Mouse (Mus musculus) cerebellum, adult 2 months (tissue): ENCODE data around the gene Btn1a1. TPM values are rescaled to one million over a fixed set of nuclear protein-coding genes. Genes with fewer than 3 reads are reported as not detected.

Experiments
- DNase-seq, 2 experiments: peaks; one replicate each; pipeline ENCODE4 v3.0.0; 2021
- H3K27ac ChIP-seq: fragments of 200-500 bp; 2 replicates; pipeline ENCODE4 v1.5.1; 2012; ENCODE audit warnings: low read length, control low read depth, inconsistent platforms; ENCODE audit not compliant: insufficient read depth
- H3K27me3 ChIP-seq: fragments of 200-500 bp; 2 replicates; pipeline ENCODE4 v1.6.1; 2012; ENCODE audit warnings: inconsistent platforms, mild to moderate bottlenecking, low read length, moderate library complexity; ENCODE audit not compliant: control insufficient read depth, insufficient read depth
- H3K4me1 ChIP-seq: fragments of 200-500 bp; 2 replicates; pipeline ENCODE4 v1.6.1; 2011; ENCODE audit warnings: low read length; ENCODE audit not compliant: control insufficient read depth, insufficient read depth
- H3K4me3 ChIP-seq: fragments of 200-500 bp; replicated peaks from 2 replicates; pipeline ENCODE3; 2011; ENCODE audit warnings: mild to moderate bottlenecking, low read depth, low read length, control low read depth; ENCODE audit not compliant: insufficient read depth
- CTCF ChIP-seq: fragments of 200-500 bp; IDR thresholded peaks from 2 replicates; pipeline ENCODE4 v1.5.1; 2011; ENCODE audit warnings: low read depth, mild to moderate bottlenecking, control low read depth, low read length, moderate library complexity, borderline replicate concordance; ENCODE audit not compliant: insufficient read depth
- POLR2A ChIP-seq: fragments of 200-500 bp; IDR thresholded peaks from 2 replicates; pipeline ENCODE4 v1.6.1; 2011; ENCODE audit warnings: low read length, control low read depth, borderline replicate concordance; ENCODE audit not compliant: insufficient read depth
- WGBS: fragments of 180-500 bp; shearing (Covaris S2); methylation state at CpG from one replicate; pipeline ENCODE4 v1.1.7; 2018; 5-methylcytosine and 5-hydroxymethylcytosine counted together
- polyA plus RNA-seq: library from polyadenylated mRNA; depleted of rRNA; stranded (reverse); fragments of >200 nt; gene quantifications from 2 replicates; pipeline ENCODE4 v1.2.3, GENCODE M21; 2012

Gene Btn1a1
- polyA plus RNA-seq, 1 experiment, result 0.21 TPM

- H3K27ac ChIP-seq, result no peak overlapping the region
- 51% methylated on average over 7 of the region's 7 CpGs for WGBS
- H3K4me3 ChIP-seq, result no peak overlapping the region
- H3K4me1 ChIP-seq, result no peaks in the 10 kb centered on the region
- TF ChIP-seq CTCF (no peak), POLR2A (no peak)
- H3K27me3 ChIP-seq, result no peaks in the 10 kb centered on the region
- no peak for DNase-seq
Measured at GRCm38 (mm10) chr13:23434426-23434825, 31.3 kb downstream of the Btn1a1 start.

GRCm38 (mm10) chr13:23433801-23434200 is 31.9 kb downstream of the Btn1a1 start:
- TF ChIP-seq POLR2A, result no peak
- TF ChIP-seq CTCF, result no peak
- no peaks in the 10 kb centered on the region for H3K27me3 ChIP-seq
- H3K4me1 ChIP-seq, result no peaks in the 10 kb centered on the region
- H3K27ac ChIP-seq, result no peak overlapping the region
- DNase-seq, result no peak
- H3K4me3 ChIP-seq, result no peak overlapping the region
- 36% methylated on average over 5 of the region's 5 CpGs for WGBS

GRCm38 (mm10) chr13:23433206-23433605 is 32.5 kb downstream of the Btn1a1 start:
- no peak for TF ChIP-seq CTCF
- no peak for TF ChIP-seq POLR2A
- Histone ChIP-seq H3K27me3 (no peaks in the 10 kb centered on the region), H3K4me3 (no peak overlapping the region), H3K27ac (no peak overlapping the region), H3K4me1 (no peaks in the 10 kb centered on the region)
- DNase-seq, result no peak
- 3% methylated on average over 5 of the region's 5 CpGs for WGBS

GRCm38 (mm10) chr13:23432562-23433201 is 33.0 kb downstream of the Btn1a1 start:
- H3K4me1 ChIP-seq, result no peaks in the 10 kb centered on the region
- H3K4me3 ChIP-seq, result peak overlapping the region; percentile 58
- TF ChIP-seq CTCF (peak; percentile 47; the same call in 1 of the 2 replicates), POLR2A (no peak)
- no peaks in the 10 kb centered on the region for H3K27me3 ChIP-seq
- H3K27ac ChIP-seq, result no peak overlapping the region
- peak; percentile 87 to 90 for DNase-seq
- WGBS, result under 1% methylated on average over 28 of the region's 28 CpGs

GRCm38 (mm10) chr13:23431351-23431771 is 34.3 kb downstream of the Btn1a1 start:
- H3K27ac ChIP-seq, result no peak overlapping the region
- peak; percentile 78 to 83 for DNase-seq

GRCm38 (mm10) chr13:23430734-23431133 is 35.0 kb downstream of the Btn1a1 start:
- peak; percentile 82 to 83 for DNase-seq
- Histone ChIP-seq H3K27ac (peak overlapping the region; percentile 36; the same call in 1 of the 2 replicates), H3K27me3 (no peaks in the 10 kb centered on the region), H3K4me1 (no peaks in the 10 kb centered on the region), H3K4me3 (peak overlapping the region; percentile 76)
- 0% methylated on average over 17 of the region's 17 CpGs for WGBS
- peak; percentile 42; the same call in 1 of the 2 replicates for TF ChIP-seq CTCF
- no peak for TF ChIP-seq POLR2A

More at GRCm38 (mm10) chr13:23431351-23431771, 34.3 kb downstream of the Btn1a1 start:
- no peak for TF ChIP-seq POLR2A
- no peak for TF ChIP-seq CTCF
- WGBS, result under 1% methylated on average over 15 of the region's 15 CpGs
- peak overlapping the region; percentile 49 for H3K4me3 ChIP-seq
- no peaks in the 10 kb centered on the region for H3K4me1 ChIP-seq
- no peaks in the 10 kb centered on the region for H3K27me3 ChIP-seq

- Histone ChIP-seq H3K27me3 (no peaks in the 10 kb centered on the region), H3K4me3 (peak overlapping the region; percentile 76), H3K4me1 (no peaks in the 10 kb centered on the region), H3K27ac (no peak overlapping the region)
- no peak for DNase-seq
- 23% methylated on average over 10 of the region's 10 CpGs for WGBS
- TF ChIP-seq CTCF (no peak), POLR2A (no peak)
Measured at GRCm38 (mm10) chr13:23429771-23430380, 35.8 kb downstream of the Btn1a1 start.
